Mouse (Mus musculus) testis, adult 2 months (tissue): ENCODE measurements at regions not wholly inside any gene's neighbourhood (a gene's known extent, or its start where the extent isn't known, plus 50 kb on each side); places are given as distances from the start of the nearest gene placed in this dataset.

Experiments used
- H3K27ac ChIP-seq: fragments of 200-500 bp; 2 replicates; pipeline ENCODE4 v1.5.1; 2012; ENCODE audit warnings: low read depth, low read length; ENCODE audit not compliant: control insufficient read depth, insufficient read depth
- H3K27me3 ChIP-seq: fragments of 200-500 bp; 2 replicates; pipeline ENCODE4 v1.6.1; 2012; ENCODE audit warnings: mild to moderate bottlenecking, low read length, moderate library complexity; ENCODE audit not compliant: control insufficient read depth, insufficient read depth
- H3K36me3 ChIP-seq: fragments of 200-500 bp; 2 replicates; pipeline ENCODE4 v1.6.1; 2012; ENCODE audit warnings: mild to moderate bottlenecking, low read length; ENCODE audit not compliant: control insufficient read depth, insufficient read depth
- H3K4me1 ChIP-seq: fragments of 200-500 bp; 2 replicates; pipeline ENCODE4 v1.6.1; 2012; ENCODE audit warnings: low read length; ENCODE audit not compliant: control insufficient read depth, insufficient read depth
- H3K4me3 ChIP-seq: fragments of 200-500 bp; 2 replicates; pipeline ENCODE4 v1.5.1; 2012; ENCODE audit warnings: low read depth, mild to moderate bottlenecking, low read length, moderate library complexity, mixed read lengths; ENCODE audit not compliant: control insufficient read depth
- CTCF ChIP-seq: fragments of 200-500 bp; IDR thresholded peaks from 2 replicates; pipeline ENCODE4 v1.5.1; 2012; ENCODE audit warnings: low read depth, mild to moderate bottlenecking, inconsistent platforms, low read length, moderate library complexity; ENCODE audit not compliant: control insufficient read depth, insufficient read depth, insufficient replicate concordance
- POLR2A ChIP-seq: fragments of 200-500 bp; IDR thresholded peaks from 2 replicates; pipeline ENCODE4 v1.6.1; 2012; ENCODE audit warnings: low read depth, mild to moderate bottlenecking, inconsistent platforms, low read length, moderate library complexity; ENCODE audit not compliant: control insufficient read depth

DNA sequence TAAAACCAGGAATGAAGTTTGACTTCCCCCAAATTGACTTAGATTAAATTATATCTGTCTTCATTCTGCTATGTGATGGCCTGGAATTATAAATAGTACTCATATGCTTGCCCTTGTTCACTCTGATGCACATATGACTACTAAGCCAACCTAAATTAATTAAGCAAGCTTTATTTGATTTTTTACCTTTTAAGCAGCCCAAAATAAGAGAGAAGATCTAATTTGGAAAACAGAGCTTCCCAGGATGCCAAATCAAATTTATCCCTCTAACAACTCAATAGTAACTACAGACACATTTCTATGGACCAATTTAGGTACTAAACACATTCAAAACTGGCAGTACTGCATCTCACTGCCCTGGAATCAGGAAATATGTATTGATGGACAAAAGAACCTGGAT, 342.1 kb upstream of the Slc8a1 start:
- Histone ChIP-seq H3K27ac (no peak overlapping the region), H3K27me3 (no peaks in the 10 kb centered on the region), H3K4me3 (no peak overlapping the region), H3K4me1 (no peaks in the 10 kb centered on the region), H3K36me3 (no peaks in the 10 kb centered on the region)
- TF ChIP-seq CTCF (no peak), POLR2A (no peak)
